Comparison of ENCODE assay signal across 8 mouse cellular contexts in genomic region chr7:27542392-27543033, GRCm38 (mm10). TPM values are rescaled to one million over a fixed set of nuclear protein-coding genes. Genes with fewer than 3 reads are reported as not detected.
DNase-seq lines count a peak whose midpoint lies in the region.

No protein-coding gene starts in this region.

- H3K9me3 ChIP-seq in megakaryocyte, embryonic 14.5 days = no peaks in the 10 kb centered on the region

- peaks cover 5% of the 10 kb centered on the region for H3K27me3 ChIP-seq in megakaryocyte, embryonic 14.5 days (replicated peaks)

- DNase-seq in adrenal gland, adult (ENCODE audit: inconsistent age in 2 of 2, low spot score in 1 of 2) = peak; percentile 88 to 93
- peak; percentile 93 for DNase-seq in embryo, embryonic 10 days (ENCODE audit: low spot score)
- peak; percentile 76 for DNase-seq in gastrocnemius, postnatal 10 days
- peak; percentile 90 for DNase-seq in induced T-regulatory cell, adult 2 months (ENCODE audit: low read depth)
- DNase-seq in left cerebral cortex, adult 9 months (ENCODE audit: low spot score in 2 of 2) = peak; percentile 87 to 93
- peak; percentile 91 for DNase-seq in right cerebral cortex, postnatal 14 days
- peak; percentile 74 for DNase-seq in urinary bladder, postnatal 25 days (ENCODE audit: low spot score)

- peaks cover 25% of the 10 kb centered on the region for H3K36me3 ChIP-seq in megakaryocyte, embryonic 14.5 days (replicated peaks; ENCODE audit: low read length)

- peak overlapping the region; percentile 93 for H3K4me3 ChIP-seq in megakaryocyte, embryonic 14.5 days (replicated peaks)

- H3K4me1 ChIP-seq in megakaryocyte, embryonic 14.5 days = peaks cover 59% of the 10 kb centered on the region

RNA-seq across cellular contexts. Expression of gene Pld3, which starts 10.5 kb away (rescaled TPM):
- 10 to 100 TPM; 27.2 to 37.9 TPM for total RNA-seq in gastrocnemius, postnatal 10 days (2021)
- 66.2 and 97.1 TPM in 2 replicates for polyA plus RNA-seq in megakaryocyte, embryonic 14.5 days (2012; ENCODE audit: insufficient read depth, low replicate concordance)

RNA-seq across cellular contexts. Expression of gene 2310022A10Rik, which starts 10.5 kb away (rescaled TPM):
- 100 to 1,000 TPM; 106 to 110 TPM for total RNA-seq in gastrocnemius, postnatal 10 days (2021)
- 19.6 and 32.1 TPM in 2 replicates for polyA plus RNA-seq in megakaryocyte, embryonic 14.5 days (2012; ENCODE audit: insufficient read depth, low replicate concordance)

RNA-seq across cellular contexts. Expression of gene Hipk4, which starts 19.4 kb away (rescaled TPM):
- total RNA-seq in gastrocnemius, postnatal 10 days (2021) = under 1 TPM; 0.42 to 0.84 TPM
- polyA plus RNA-seq in megakaryocyte, embryonic 14.5 days (2012; ENCODE audit: insufficient read depth, low replicate concordance) = 1.6 and 2.1 TPM in 2 replicates

RNA-seq across cellular contexts. Expression of gene Prx, which starts 43.4 kb away (rescaled TPM):
- total RNA-seq in gastrocnemius, postnatal 10 days (2021) = 10 to 100 TPM; 34.6 to 48.7 TPM
- 1.7 and 1.8 TPM in 2 replicates for polyA plus RNA-seq in megakaryocyte, embryonic 14.5 days (2012; ENCODE audit: insufficient read depth, low replicate concordance)

RNA-seq across cellular contexts. Expression of gene Akt2, which starts 48.8 kb away (rescaled TPM):
- 100 to 1,000 TPM; 128 to 134 TPM for total RNA-seq in gastrocnemius, postnatal 10 days (2021)
- polyA plus RNA-seq in megakaryocyte, embryonic 14.5 days (2012; ENCODE audit: insufficient read depth, low replicate concordance) = 72.3 and 86.4 TPM in 2 replicates

Comparison
In these comparisons a context has a peak if more than half of its experiments do, and no peak if none do; other contexts are left out.
1. Peak in every context shown above with its lines: DNase-seq and H3K4me3 ChIP-seq.